Mouse (Mus musculus) C2C12 (cell line): ENCODE results near the gene B430305J03Rik. TPM values are rescaled to one million over a fixed set of nuclear protein-coding genes. Genes with fewer than 3 reads are reported as not detected.

Experiments
- H3K27me3 ChIP-seq: one replicate; pipeline ENCODE4 v1.6.1; 2011; ENCODE audit not compliant: control insufficient read depth, insufficient read depth, insufficient read length
- H3K36me3 ChIP-seq: one replicate; pipeline ENCODE4 v1.6.1; 2011; ENCODE audit not compliant: control insufficient read depth, insufficient read depth
- H3K4me3 ChIP-seq: one replicate; pipeline ENCODE4 v1.5.1; 2011; ENCODE audit warnings: mild to moderate bottlenecking, control low read depth; ENCODE audit not compliant: poor library complexity, insufficient read depth, severe bottlenecking
- H3K79me2 ChIP-seq: one replicate; pipeline ENCODE4 v1.6.1; 2011; ENCODE audit not compliant: control insufficient read depth, insufficient read depth
- H3K79me3 ChIP-seq: one replicate; pipeline ENCODE4 v1.6.1; 2011; ENCODE audit warnings: low read depth, control low read depth
- H3ac ChIP-seq: one replicate; pipeline ENCODE3; 2011; ENCODE audit warnings: low read depth; ENCODE audit not compliant: control insufficient read depth, insufficient read length
- CEBPB ChIP-seq: IDR thresholded peaks from one replicate; pipeline ENCODE4 v1.6.1; 2011; ENCODE audit warnings: low read depth, mild to moderate bottlenecking, control low read depth, moderate library complexity
- CTCF ChIP-seq: IDR thresholded peaks from one replicate; pipeline ENCODE4 v1.5.1; 2011; ENCODE audit not compliant: control insufficient read depth, insufficient read depth, insufficient read length
- FOSL1 ChIP-seq: IDR thresholded peaks from one replicate; pipeline ENCODE4 v1.8.0; 2011; ENCODE audit warnings: mild to moderate bottlenecking, low read length; ENCODE audit not compliant: poor library complexity, insufficient read depth, severe bottlenecking
- MAX ChIP-seq: IDR thresholded peaks from one replicate; pipeline ENCODE4 v1.6.1; 2011; ENCODE audit warnings: mild to moderate bottlenecking, control low read depth
- MYOD1 ChIP-seq: IDR thresholded peaks from one replicate; pipeline ENCODE4 v1.6.1; 2011; ENCODE audit warnings: low read depth; ENCODE audit not compliant: control insufficient read depth, insufficient read length
- MYOG ChIP-seq: IDR thresholded peaks from one replicate; pipeline ENCODE4 v1.6.1; 2011; ENCODE audit not compliant: control insufficient read depth, insufficient read length; ENCODE audit errors: extremely low read depth
- USF1 ChIP-seq: IDR thresholded peaks from one replicate; pipeline ENCODE4 v1.6.1; 2011; ENCODE audit warnings: low read depth, mild to moderate bottlenecking, control low read depth, moderate library complexity
- polyA plus RNA-seq: library from polyadenylated mRNA; unstranded; fragments of >200 nt; fragmentation: generic; extraction: Trizol; gene quantifications from one replicate; pipeline ENCODE4 v1.2.1, GENCODE M21; 2012; ENCODE audit warnings: missing spikeins

Gene B430305J03Rik
- polyA plus RNA-seq, 1 experiment: 3.1 TPM

GRCm38 (mm10) chr3:61393520-61393919 lies 27.8 kb upstream of the B430305J03Rik start:
- Histone ChIP-seq H3K36me3 (no peaks in the 10 kb centered on the region), H3K79me3 (no peaks in the 10 kb centered on the region), H3ac (no peak overlapping the region), H3K79me2 (no peaks in the 10 kb centered on the region), H3K27me3 (no peaks in the 10 kb centered on the region), H3K4me3 (no peak overlapping the region)
- no peak for TF ChIP-seq MYOG
- no peak for TF ChIP-seq CTCF
- no peak for TF ChIP-seq USF1

DNA sequence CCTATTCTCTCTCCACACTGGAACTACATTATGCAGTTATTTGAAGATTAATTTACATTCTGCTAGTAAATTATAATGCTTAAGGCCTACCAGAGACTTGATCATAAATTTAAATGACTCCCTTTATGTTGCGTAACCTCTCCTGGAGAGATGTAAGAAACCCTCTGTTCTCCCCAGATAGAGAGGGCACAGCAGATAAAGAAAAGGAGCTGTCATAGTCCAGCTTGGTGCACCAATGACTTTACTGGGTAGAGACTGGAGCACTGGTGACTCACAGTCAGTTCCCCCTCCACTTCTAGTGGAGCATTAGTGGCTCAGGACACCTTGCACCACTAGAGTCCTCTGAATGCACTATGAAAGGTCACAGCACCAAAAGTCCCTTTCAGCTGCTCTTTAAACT lies 27.1 kb upstream of the B430305J03Rik start:
- Histone ChIP-seq H3K36me3 (no peaks in the 10 kb centered on the region), H3K79me2 (no peaks in the 10 kb centered on the region), H3K27me3 (no peaks in the 10 kb centered on the region), H3ac (no peak overlapping the region), H3K79me3 (no peaks in the 10 kb centered on the region), H3K4me3 (no peak overlapping the region)
- TF ChIP-seq USF1 (no peak), MYOD1 (no peak), MYOG (no peak), CTCF (no peak), MAX (no peak), CEBPB (no peak), FOSL1 (no peak)

- Histone ChIP-seq H3K79me3 (no peaks in the 10 kb centered on the region), H3K36me3 (no peaks in the 10 kb centered on the region), H3K4me3 (no peak overlapping the region), H3ac (no peak overlapping the region), H3K79me2 (no peaks in the 10 kb centered on the region), H3K27me3 (no peaks in the 10 kb centered on the region)
- TF ChIP-seq CTCF (no peak), MYOG (no peak), MYOD1 (no peak), MAX (no peak), CEBPB (no peak), USF1 (no peak), FOSL1 (no peak)
Observed at GRCm38 (mm10) chr3:61391564-61391963, 25.8 kb upstream of the B430305J03Rik start.

DNA sequence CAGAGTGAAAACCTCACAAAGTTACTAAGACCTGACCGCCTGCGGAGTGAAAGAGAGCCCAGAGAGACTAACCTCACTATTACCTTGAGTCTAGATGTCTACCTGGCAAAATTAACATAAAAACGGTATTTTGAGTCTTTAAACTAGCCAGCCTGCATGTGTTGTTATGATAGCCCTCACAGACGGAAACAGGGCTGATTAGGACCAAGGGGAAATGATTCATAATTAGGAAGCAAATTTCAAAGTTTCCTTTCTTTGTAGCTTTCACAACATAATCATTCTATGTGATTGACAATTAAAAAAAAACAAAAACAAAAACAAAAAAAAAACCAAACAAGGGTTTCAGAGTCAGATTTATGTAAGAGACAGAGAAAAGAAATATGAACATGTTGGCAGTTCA lies 20.6 kb upstream of the B430305J03Rik start:
- Histone ChIP-seq H3K36me3 (no peaks in the 10 kb centered on the region), H3K79me2 (no peaks in the 10 kb centered on the region), H3K79me3 (no peaks in the 10 kb centered on the region), H3K4me3 (no peak overlapping the region), H3K27me3 (no peaks in the 10 kb centered on the region), H3ac (no peak overlapping the region)
- TF ChIP-seq USF1: no peak

DNA sequence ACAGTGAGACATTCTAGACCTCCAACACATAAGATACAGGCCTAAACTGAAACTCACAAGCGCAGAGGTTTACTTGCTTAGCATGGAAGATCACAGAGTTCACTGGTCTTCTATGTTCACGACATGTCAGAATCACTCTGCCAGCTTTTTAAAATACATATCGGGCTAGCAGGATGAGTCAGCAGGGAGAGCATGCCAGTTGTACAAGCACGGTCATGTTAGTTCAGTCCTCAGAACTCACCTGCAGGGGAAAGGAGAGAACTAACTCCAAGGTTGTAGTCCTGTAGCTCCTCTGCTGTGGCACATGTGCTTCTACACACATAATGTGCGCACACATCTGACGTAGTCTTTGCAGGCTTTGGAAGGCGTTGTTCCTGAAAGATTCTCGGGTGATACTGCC lies 10.2 kb upstream of the B430305J03Rik start:
- TF ChIP-seq MYOG: no peak
- no peak for TF ChIP-seq MAX
- TF ChIP-seq USF1: no peak
- TF ChIP-seq FOSL1: no peak
- no peaks in the 10 kb centered on the region for H3K79me3 ChIP-seq
- no peaks in the 10 kb centered on the region for H3K36me3 ChIP-seq
- no peaks in the 10 kb centered on the region for H3K27me3 ChIP-seq
- H3ac ChIP-seq: no peak overlapping the region
- no peak overlapping the region for H3K4me3 ChIP-seq
- H3K79me2 ChIP-seq: no peaks in the 10 kb centered on the region

DNA sequence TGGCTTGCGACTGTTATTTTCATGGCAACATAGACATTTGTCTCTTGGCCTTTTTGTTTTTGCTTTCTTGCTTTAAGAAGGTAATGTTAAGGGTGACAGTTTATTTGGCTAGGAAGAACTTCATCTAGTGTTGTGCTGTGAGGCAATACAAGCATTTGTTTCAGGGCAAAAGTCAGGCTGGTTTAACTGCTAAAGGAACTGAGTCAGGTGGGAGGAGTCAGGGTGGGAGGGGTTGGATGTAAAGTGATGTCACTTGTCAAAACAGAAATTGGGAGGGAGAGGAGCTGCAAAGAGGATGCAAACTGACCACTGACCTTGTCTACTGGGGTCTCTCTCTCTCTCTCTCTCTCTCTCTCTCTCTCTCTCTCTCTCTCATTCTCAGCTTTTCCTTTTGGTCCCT lies 2.7 kb upstream of the B430305J03Rik start:
- Histone ChIP-seq H3K4me3 (no peak overlapping the region), H3K79me2 (peaks cover 50% of the 10 kb centered on the region), H3ac (no peak overlapping the region), H3K79me3 (peaks cover 46% of the 10 kb centered on the region), H3K36me3 (peaks cover 12% of the 10 kb centered on the region), H3K27me3 (no peaks in the 10 kb centered on the region)
- TF ChIP-seq CEBPB (no peak), MAX (no peak), MYOG (no peak), USF1 (no peak), CTCF (no peak), FOSL1 (no peak), MYOD1 (no peak)
